In the genomic region with DNA sequence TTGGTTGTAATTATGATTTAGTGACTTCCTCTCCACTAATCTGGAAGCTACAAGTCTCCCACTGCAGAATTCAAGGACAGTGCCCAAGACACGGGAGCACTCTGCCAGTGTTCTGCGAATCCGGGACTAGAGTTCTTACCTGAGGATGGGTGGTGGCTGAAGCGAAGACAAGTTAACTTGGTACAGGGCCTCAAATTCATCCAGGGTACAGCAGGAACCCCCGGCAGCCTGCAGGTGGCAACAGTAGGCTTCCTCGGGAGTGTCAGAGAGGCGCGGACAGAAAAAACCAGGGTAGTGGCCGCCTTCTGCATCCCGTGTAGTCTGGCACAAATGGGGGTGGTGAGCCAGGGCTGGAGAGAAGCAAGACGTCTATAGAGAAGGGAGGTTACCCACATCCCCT, we compare ENCODE assay signal across 8 mouse cellular contexts. TPM values are rescaled to one million over a fixed set of nuclear protein-coding genes. Genes with fewer than 3 reads are reported as not detected.
DNase-seq lines count a peak whose midpoint lies in the region; ATAC-seq and TF ChIP-seq lines count a peak whose summit lies in the region.

A gene (minus strand): TSS at position 213 of the 400 bp plus-strand sequence.

- no peaks in the 10 kb centered on the region for H3K9me3 ChIP-seq in forebrain, embryonic 11.5 days (ENCODE audit: control insufficient read depth, low read length)
- H3K9me3 ChIP-seq in heart, embryonic 15.5 days (replicated peaks), result no peaks in the 10 kb centered on the region
- no peaks in the 10 kb centered on the region for H3K9me3 ChIP-seq in liver, embryonic 13.5 days (replicated peaks)
- H3K9me3 ChIP-seq in stomach, postnatal 0 days (ENCODE audit: control insufficient read depth, low read length), result no peaks in the 10 kb centered on the region

- peak within 1 kb of the TSS; percentile 84 for H3K4me2 ChIP-seq in forebrain, embryonic 11.5 days (ENCODE audit: low read depth, low read length, severe bottlenecking)
- H3K4me2 ChIP-seq in heart, embryonic 15.5 days, result peak within 1 kb of the TSS; percentile 83
- H3K4me2 ChIP-seq in liver, embryonic 13.5 days, result peak within 1 kb of the TSS; percentile 87
- H3K4me2 ChIP-seq in stomach, postnatal 0 days (replicated peaks; ENCODE audit: low read depth), result peak within 1 kb of the TSS; percentile 79

- DNase-seq in ES-CJ7 (ENCODE audit: low read depth, low spot score), result peak; percentile 83
- DNase-seq in c-Kit-positive CD71-positive TER-119-negative erythroid progenitor cells, embryonic 14.5 days (ENCODE audit: low read depth), result peak; percentile 69
- peak; percentile 84 for DNase-seq in forebrain, embryonic 11.5 days (ENCODE audit: low spot score)
- DNase-seq in kidney, postnatal 10 days, result peak; percentile 82
- DNase-seq in liver, embryonic 13.5 days, result peak; percentile 75
- DNase-seq in natural killer cell, adult 2 months (ENCODE audit: low spot score in 2 of 2), result peak; percentile 61 to 76
- DNase-seq in stomach, postnatal 0 days (ENCODE audit: low spot score), result peak; percentile 87

- peak; percentile 60 for ATAC-seq in forebrain, embryonic 11.5 days (replicated peaks; ENCODE audit: low FRiP score)
- ATAC-seq in heart, embryonic 15.5 days (replicated peaks; ENCODE audit: insufficient number of reproducible peaks, insufficient read depth, low FRiP score, low read depth), result peak; percentile 61
- peak; percentile 36 for ATAC-seq in liver, embryonic 13.5 days (ENCODE audit: low read depth)
- peak; percentile 68 for ATAC-seq in stomach, postnatal 0 days (ENCODE audit: low FRiP score, low TSS enrichment)

- no peak for TF ChIP-seq EP300 in stomach, postnatal 0 days (optimal IDR thresholded peaks at IDR 0.05)

- 2% methylated on average over 11 of the region's 11 CpGs for WGBS in forebrain, embryonic 11.5 days
- WGBS in heart, embryonic 15.5 days, result 1% methylated on average over 11 of the region's 11 CpGs
- 2% methylated on average over 11 of the region's 11 CpGs for WGBS in liver, embryonic 13.5 days (ENCODE audit: insufficient replicate concordance)
- 3% methylated on average over 11 of the region's 11 CpGs for WGBS in stomach, postnatal 0 days

- H3K27me3 ChIP-seq in forebrain, embryonic 11.5 days (ENCODE audit: control insufficient read depth, insufficient read depth, low read length), result no peaks in the 10 kb centered on the region
- H3K27me3 ChIP-seq in heart, embryonic 15.5 days, result no peaks in the 10 kb centered on the region
- H3K27me3 ChIP-seq in liver, embryonic 13.5 days, result no peaks in the 10 kb centered on the region
- H3K27me3 ChIP-seq in stomach, postnatal 0 days (ENCODE audit: control insufficient read depth, insufficient read depth, low read length), result no peaks in the 10 kb centered on the region

- TF ChIP-seq CTCF in stomach, postnatal 0 days (IDR thresholded peaks at IDR 0.05; ENCODE audit: low read depth), result peak; percentile 87

- H3K9ac ChIP-seq in forebrain, embryonic 11.5 days (ENCODE audit: low read length), result peak within 1 kb of the TSS; percentile 48
- H3K9ac ChIP-seq in heart, embryonic 15.5 days, result peak within 1 kb of the TSS; percentile 67
- peak within 1 kb of the TSS; percentile 80 for H3K9ac ChIP-seq in liver, embryonic 13.5 days
- H3K9ac ChIP-seq in stomach, postnatal 0 days (ENCODE audit: low read length), result peak within 1 kb of the TSS; percentile 71

- peak within 1 kb of the TSS; percentile 59 for H3K4me3 ChIP-seq in forebrain, embryonic 11.5 days (ENCODE audit: low read depth, low read length)
- peak within 1 kb of the TSS; percentile 75 for H3K4me3 ChIP-seq in heart, embryonic 15.5 days
- peak within 1 kb of the TSS; percentile 72 for H3K4me3 ChIP-seq in liver, embryonic 13.5 days (replicated peaks)
- peak within 1 kb of the TSS; percentile 59 for H3K4me3 ChIP-seq in stomach, postnatal 0 days (ENCODE audit: low read depth, low read length)

- H3K4me1 ChIP-seq in forebrain, embryonic 11.5 days (replicated peaks; ENCODE audit: control insufficient read depth, insufficient read depth, low read length), result peaks cover 18% of the 10 kb centered on the region
- peaks cover 35% of the 10 kb centered on the region for H3K4me1 ChIP-seq in heart, embryonic 15.5 days (replicated peaks)
- peaks cover 51% of the 10 kb centered on the region for H3K4me1 ChIP-seq in liver, embryonic 13.5 days (replicated peaks)
- H3K4me1 ChIP-seq in stomach, postnatal 0 days (replicated peaks; ENCODE audit: control insufficient read depth, insufficient read depth), result peaks cover 7% of the 10 kb centered on the region; the same call in 1 of the 2 replicates

- H3K27ac ChIP-seq in forebrain, embryonic 11.5 days (ENCODE audit: low read depth, low read length), result no peak within 1 kb of the TSS
- H3K27ac ChIP-seq in heart, embryonic 15.5 days, result peak within 1 kb of the TSS; percentile 90
- peak within 1 kb of the TSS; percentile 88 for H3K27ac ChIP-seq in liver, embryonic 13.5 days
- H3K27ac ChIP-seq in stomach, postnatal 0 days (replicated peaks), result peak within 1 kb of the TSS; percentile 95

- no peaks in the 10 kb centered on the region; the same call in 1 of the 2 replicates for H3K36me3 ChIP-seq in forebrain, embryonic 11.5 days (ENCODE audit: control insufficient read depth, insufficient read depth, low read length)
- peaks cover 17% of the 10 kb centered on the region for H3K36me3 ChIP-seq in heart, embryonic 15.5 days
- H3K36me3 ChIP-seq in liver, embryonic 13.5 days, result peaks cover 17% of the 10 kb centered on the region
- peaks cover 9% of the 10 kb centered on the region; the same call in 1 of the 2 replicates for H3K36me3 ChIP-seq in stomach, postnatal 0 days (ENCODE audit: control insufficient read depth, insufficient read depth, low read length)

RNA-seq across cellular contexts. Expression of the gene that starts here (rescaled TPM):
- 31.1 and 36.1 TPM in 2 replicates for polyA plus RNA-seq in forebrain, embryonic 11.5 days (2014; fragmentation: Nextera tagmentation; extraction: Ambion mirVana)
- polyA plus RNA-seq in heart, embryonic 15.5 days (2015; fragmentation: Nextera tagmentation; extraction: Ambion mirVana), result 16.6 and 21.5 TPM in 2 replicates
- 10.3 and 11.5 TPM in 2 replicates for polyA plus RNA-seq in liver, embryonic 13.5 days (2015; fragmentation: Nextera tagmentation; extraction: Ambion mirVana)
- polyA plus RNA-seq in stomach, postnatal 0 days (2015; fragmentation: Nextera tagmentation; extraction: Ambion mirVana), result 30.7 and 34.5 TPM in 2 replicates
